Mouse (Mus musculus) hindbrain, embryonic 13.5 days (tissue): ENCODE data around the gene Rnf220. TPM values are rescaled to one million over a fixed set of nuclear protein-coding genes. Genes with fewer than 3 reads are reported as not detected.
A peak's percentile ranks its signal among the peaks of the same experiment; 100 is the strongest.

Experiments
- ATAC-seq: fragments of 200-750 bp; cut with Nextera tagmentation; 2 replicates; pipeline ENCODE4 v1.8.0; 2017; ENCODE audit warnings: moderate TSS enrichment; ENCODE audit not compliant: low FRiP score
- H3K27ac ChIP-seq: fragments of 300-500 bp; sonication (generic); 2 replicates; pipeline ENCODE4 v1.5.1; 2015; ENCODE audit warnings: inconsistent platforms, mild to moderate bottlenecking, moderate library complexity
- H3K27me3 ChIP-seq: fragments of 300-500 bp; sonication (generic); 2 replicates; pipeline ENCODE4 v1.6.1; 2015; ENCODE audit warnings: mild to moderate bottlenecking, inconsistent platforms
- H3K36me3 ChIP-seq: fragments of 300-500 bp; sonication (generic); 2 replicates; pipeline ENCODE4 v1.6.1; 2015; ENCODE audit warnings: mild to moderate bottlenecking, inconsistent platforms
- H3K4me1 ChIP-seq: fragments of 300-500 bp; sonication (generic); replicated peaks from 2 replicates; pipeline ENCODE4 v1.6.1; 2015; ENCODE audit warnings: inconsistent platforms
- H3K4me2 ChIP-seq: fragments of 300-500 bp; sonication (generic); 2 replicates; pipeline ENCODE4 v1.6.1; 2015; ENCODE audit warnings: inconsistent platforms, mild to moderate bottlenecking, moderate library complexity
- H3K4me3 ChIP-seq: fragments of 300-500 bp; sonication (generic); 2 replicates; pipeline ENCODE4 v1.5.1; 2015; ENCODE audit warnings: mild to moderate bottlenecking, inconsistent platforms
- H3K9ac ChIP-seq: fragments of 300-500 bp; sonication (generic); 2 replicates; pipeline ENCODE4 v1.6.1; 2015; ENCODE audit warnings: mild to moderate bottlenecking, inconsistent platforms
- H3K9me3 ChIP-seq: fragments of 300-500 bp; sonication (generic); 2 replicates; pipeline ENCODE4 v1.6.1; 2016; ENCODE audit warnings: inconsistent platforms
- WGBS: fragments of 180-500 bp; shearing (Covaris S2); methylation state at CpG from one replicate; pipeline ENCODE4 v1.1.7; 2015; 5-methylcytosine and 5-hydroxymethylcytosine counted together
- polyA plus RNA-seq: library from polyadenylated mRNA; unstranded; fragments of >200 nt; fragmentation: Nextera tagmentation; extraction: Ambion mirVana; gene quantifications from 2 replicates; pipeline ENCODE4 v1.2.1, GENCODE M21; 2015

Rnf220 gene
- polyA plus RNA-seq, 1 experiment from 2014 or later: 102 TPM

DNA sequence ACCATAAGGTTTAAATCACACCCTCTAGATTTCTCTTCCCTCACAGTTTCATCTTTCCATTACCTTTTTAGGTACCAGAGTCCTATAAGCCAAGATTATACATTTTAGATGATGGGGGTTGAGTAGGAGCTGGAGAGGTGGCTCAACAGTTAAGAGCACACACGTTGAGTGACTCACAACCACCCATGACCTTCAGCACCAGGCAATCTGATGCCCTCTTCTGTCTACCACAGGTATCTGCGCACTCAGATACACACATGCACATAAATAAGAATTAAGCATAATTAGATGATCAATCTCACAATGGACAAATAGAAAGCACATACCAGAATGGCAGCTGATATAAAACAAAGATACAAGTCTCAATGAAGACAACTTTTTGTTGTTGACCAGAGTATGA, 24.5 kb upstream of the Rnf220 start:
- Histone ChIP-seq H3K4me1 (no peaks in the 10 kb centered on the region), H3K9me3 (no peaks in the 10 kb centered on the region), H3K9ac (no peak overlapping the region), H3K27me3 (peaks cover 50% of the 10 kb centered on the region), H3K4me3 (no peak overlapping the region), H3K27ac (no peak overlapping the region), H3K36me3 (no peaks in the 10 kb centered on the region), H3K4me2 (no peak overlapping the region)
- no peak for ATAC-seq
- 76% methylated on average over 2 of the region's 2 CpGs for WGBS

DNA sequence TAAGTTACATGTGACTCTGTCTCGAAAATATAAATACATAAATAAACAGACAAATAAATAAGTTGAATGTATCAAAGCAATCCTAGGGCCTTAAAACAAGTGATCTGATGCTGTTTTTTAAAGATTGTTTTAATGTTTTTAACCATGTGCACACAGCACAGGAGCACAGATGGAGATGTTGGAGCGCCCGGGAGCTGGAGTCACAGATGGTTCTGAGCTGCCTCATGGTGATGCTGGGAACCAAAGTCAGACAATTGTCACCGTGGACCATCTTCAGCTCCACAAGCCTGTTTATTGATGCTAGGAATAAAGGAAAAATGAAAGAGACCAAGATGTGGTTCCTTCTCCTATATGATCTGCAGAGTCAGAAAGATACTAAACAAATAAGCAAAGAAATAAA, 21.4 kb upstream of the Rnf220 start:
- WGBS: 91% methylated on average over 4 of the region's 4 CpGs
- no peaks in the 10 kb centered on the region for H3K4me1 ChIP-seq

DNA sequence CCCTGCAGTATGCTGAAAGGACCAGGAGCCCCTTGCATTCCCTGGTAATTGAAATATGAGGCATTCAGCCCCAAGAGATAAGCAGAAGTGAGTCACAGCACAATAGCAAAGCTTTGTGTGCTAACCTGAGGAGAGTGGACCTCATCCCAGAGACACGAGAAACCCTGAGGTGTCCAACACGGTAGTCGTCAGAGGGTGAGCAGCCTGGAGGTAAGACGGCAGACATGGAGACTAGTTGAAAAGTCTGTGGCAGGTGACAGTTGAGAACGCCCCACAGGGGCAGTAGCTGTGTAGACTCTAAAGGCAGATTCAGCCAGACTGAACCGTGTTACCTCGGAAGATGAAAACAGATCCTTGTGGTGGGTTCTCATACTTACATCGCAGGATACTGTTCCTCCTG, 2.2 kb upstream of the Rnf220 start:
- WGBS: 93% methylated on average over 8 of the region's 8 CpGs
- H3K9me3 ChIP-seq: 0 out of 2 replicates have a peak, but pooled peaks cover 4% of the 10 kb centered on the region
- no peak overlapping the region for H3K27ac ChIP-seq
- H3K36me3 ChIP-seq: no peaks in the 10 kb centered on the region
- H3K9ac ChIP-seq: no peak overlapping the region
- H3K27me3 ChIP-seq: peaks cover 72% of the 10 kb centered on the region
- peaks cover 29% of the 10 kb centered on the region for H3K4me1 ChIP-seq
- no peak for ATAC-seq
- no peak overlapping the region for H3K4me2 ChIP-seq
- H3K4me3 ChIP-seq: no peak overlapping the region

More for the DNA sequence above, 21.4 kb upstream of the Rnf220 start:
- H3K4me3 ChIP-seq: no peak overlapping the region
- no peak overlapping the region for H3K27ac ChIP-seq
- no peaks in the 10 kb centered on the region for H3K9me3 ChIP-seq
- H3K27me3 ChIP-seq: peaks cover 37% of the 10 kb centered on the region
- H3K9ac ChIP-seq: no peak overlapping the region
- H3K4me2 ChIP-seq: no peak overlapping the region
- ATAC-seq: no peak
- no peaks in the 10 kb centered on the region for H3K36me3 ChIP-seq

DNA sequence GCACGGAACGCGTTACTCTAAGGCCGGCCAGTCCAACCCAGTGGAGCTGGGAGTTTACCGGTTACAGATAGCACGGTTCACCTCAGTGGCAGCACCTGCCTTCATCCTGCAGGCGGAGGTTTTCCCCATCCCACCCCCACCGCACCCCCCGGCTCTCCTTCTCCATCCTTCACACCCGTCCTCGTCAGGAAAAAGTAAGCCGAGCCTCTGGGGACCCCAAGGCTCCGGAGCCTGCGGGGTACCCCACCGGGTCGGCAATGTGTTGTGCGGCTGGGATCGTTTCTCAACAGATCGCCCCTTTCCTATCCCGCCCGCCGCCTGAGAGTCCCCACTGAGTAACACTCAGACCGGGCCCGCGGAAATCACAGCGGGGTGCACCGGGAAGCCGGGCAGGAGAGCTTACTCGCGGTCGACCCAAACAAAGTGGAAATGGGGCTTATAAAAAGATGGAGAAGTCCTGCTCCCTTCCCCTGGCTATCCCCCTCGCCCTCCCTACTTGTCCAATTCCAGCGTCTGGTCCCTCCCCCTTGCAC, 917 bp downstream of the Rnf220 start:
- WGBS: under 1% methylated on average over 33 of the region's 33 CpGs
- Histone ChIP-seq H3K27ac (peak overlapping the region; percentile 88), H3K9me3 (no peaks in the 10 kb centered on the region), H3K9ac (peak overlapping the region; percentile 75), H3K36me3 (no peaks in the 10 kb centered on the region), H3K4me3 (peak overlapping the region; percentile 47), H3K27me3 (peaks cover 91% of the 10 kb centered on the region), H3K4me1 (peaks cover 30% of the 10 kb centered on the region), H3K4me2 (peak overlapping the region; percentile 71)
- ATAC-seq: no peak

DNA sequence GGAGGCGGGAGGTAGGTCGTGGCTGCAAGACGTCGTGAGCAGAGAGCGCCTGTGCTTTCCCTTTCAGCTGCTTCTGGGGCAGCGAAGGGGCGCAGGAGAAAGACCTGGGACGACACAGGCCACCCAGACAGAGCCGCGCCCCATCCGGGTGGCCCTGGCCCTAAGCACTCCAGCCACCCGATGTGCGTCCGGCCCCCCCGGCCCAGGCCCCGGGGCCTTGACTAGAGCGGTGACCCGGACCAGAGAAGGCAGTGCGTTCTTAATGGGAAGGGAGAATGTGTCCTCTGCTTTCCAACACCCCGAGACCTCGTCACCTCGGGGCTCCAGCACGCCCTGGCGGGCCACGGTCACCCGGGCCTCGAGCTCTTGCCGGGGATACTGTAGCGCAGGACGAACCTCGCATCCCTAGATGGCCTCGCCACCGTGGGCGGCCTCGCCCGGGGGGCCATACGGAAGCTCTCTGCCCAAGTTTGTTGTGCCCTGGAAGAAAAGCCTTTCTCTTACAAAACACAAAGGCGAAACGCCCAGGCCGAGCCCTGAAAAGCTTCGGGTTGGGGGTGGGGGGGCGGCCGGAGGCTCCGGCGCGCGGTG, 1.8 kb downstream of the Rnf220 start:
- Histone ChIP-seq H3K27ac (peak overlapping the region; percentile 88), H3K27me3 (peaks cover 91% of the 10 kb centered on the region), H3K9me3 (no peaks in the 10 kb centered on the region), H3K9ac (peak overlapping the region; percentile 80), H3K4me3 (peak overlapping the region; percentile 47), H3K36me3 (no peaks in the 10 kb centered on the region), H3K4me2 (peak overlapping the region; percentile 71), H3K4me1 (peaks cover 30% of the 10 kb centered on the region)
- ATAC-seq: 0 out of 2 replicates have a peak, but pooled peaks have one; percentile 37
- under 1% methylated on average over 47 of the region's 47 CpGs for WGBS

DNA sequence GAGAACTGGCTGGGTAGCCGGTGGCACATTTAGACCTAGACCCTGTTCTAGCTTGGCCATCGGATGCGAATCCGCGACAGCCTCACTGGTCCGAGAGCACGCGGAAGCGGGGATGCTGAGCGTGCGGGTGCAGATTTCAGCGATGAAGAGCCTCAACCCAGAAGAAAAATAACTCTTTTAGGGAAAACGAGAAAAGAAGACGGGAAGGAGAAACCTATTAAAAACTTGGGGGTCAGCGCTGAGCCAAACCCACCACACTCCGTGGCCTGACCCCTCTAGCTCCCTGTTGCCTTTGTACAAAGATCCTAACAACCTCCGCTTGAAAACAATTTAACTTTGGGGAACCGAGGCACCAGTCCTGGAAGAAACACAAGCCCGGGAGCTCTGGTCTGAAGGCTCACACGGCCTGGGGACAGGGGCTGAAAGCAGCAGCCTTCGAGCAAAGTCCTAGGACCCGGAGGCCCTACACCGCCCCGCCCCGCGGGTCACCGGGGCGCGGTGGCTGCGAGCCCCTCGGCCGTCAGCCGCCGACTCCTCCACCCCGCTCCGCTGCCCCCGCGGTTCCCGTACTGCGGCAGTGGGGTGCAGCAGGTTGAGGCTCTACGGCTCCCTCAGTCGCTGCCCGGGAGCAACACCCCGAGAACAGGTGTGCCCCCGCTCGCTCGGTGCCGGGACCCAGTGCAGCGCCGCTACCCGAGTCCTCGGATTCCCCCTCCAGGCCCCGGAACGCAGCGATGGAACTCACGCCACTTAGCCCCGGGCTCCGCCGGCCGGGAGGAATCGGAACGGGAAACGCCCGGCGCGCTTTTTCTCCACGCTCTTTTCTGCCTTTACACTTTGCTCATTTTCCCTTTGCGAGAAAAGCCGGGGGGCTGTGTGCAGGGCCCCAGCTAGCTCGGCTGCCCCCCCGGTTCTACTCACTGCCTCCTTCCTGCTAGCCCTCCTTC, 2.7 kb downstream of the Rnf220 start:
- peak overlapping the region; percentile 71 for H3K4me2 ChIP-seq

DNA sequence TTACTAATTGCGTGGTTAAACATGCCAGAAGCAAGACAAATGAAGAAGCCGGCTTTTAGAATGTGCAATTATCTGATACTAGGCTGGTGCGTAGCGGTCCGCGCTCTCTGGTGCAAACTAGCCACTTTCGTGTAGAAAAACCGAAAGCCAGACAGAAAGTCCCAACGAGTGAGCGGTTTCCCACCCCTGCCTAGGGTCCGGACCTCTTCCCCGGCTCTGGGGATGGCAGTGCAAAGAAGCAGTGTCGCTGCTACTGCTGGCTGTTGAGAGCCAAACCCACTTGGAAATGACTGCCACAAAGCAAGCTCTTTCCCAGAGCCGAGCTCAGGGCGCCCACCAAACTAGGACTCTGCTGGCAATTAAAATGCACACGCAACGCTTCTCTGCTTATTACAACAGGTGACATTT, 3.7 kb downstream of the Rnf220 start:
- ATAC-seq: no peak
- H3K27me3 ChIP-seq: peaks cover 90% of the 10 kb centered on the region
- peaks cover 30% of the 10 kb centered on the region for H3K4me1 ChIP-seq
- WGBS: 5% methylated on average over 17 of the region's 17 CpGs
- H3K27ac ChIP-seq: peak overlapping the region; percentile 78
- H3K9me3 ChIP-seq: no peaks in the 10 kb centered on the region
- peak overlapping the region; percentile 68 for H3K9ac ChIP-seq
- peak overlapping the region; percentile 47 for H3K4me3 ChIP-seq
- H3K4me2 ChIP-seq: peak overlapping the region; percentile 71
- H3K36me3 ChIP-seq: no peaks in the 10 kb centered on the region

More for the DNA sequence above, 2.7 kb downstream of the Rnf220 start:
- Histone ChIP-seq H3K9me3 (no peaks in the 10 kb centered on the region), H3K9ac (peak overlapping the region; percentile 80), H3K36me3 (no peaks in the 10 kb centered on the region), H3K4me1 (peaks cover 30% of the 10 kb centered on the region), H3K27ac (peak overlapping the region; percentile 88), H3K27me3 (peaks cover 91% of the 10 kb centered on the region), H3K4me3 (peak overlapping the region; percentile 47)
- WGBS: under 1% methylated on average over 70 of the region's 71 CpGs
- ATAC-seq: no peak

DNA sequence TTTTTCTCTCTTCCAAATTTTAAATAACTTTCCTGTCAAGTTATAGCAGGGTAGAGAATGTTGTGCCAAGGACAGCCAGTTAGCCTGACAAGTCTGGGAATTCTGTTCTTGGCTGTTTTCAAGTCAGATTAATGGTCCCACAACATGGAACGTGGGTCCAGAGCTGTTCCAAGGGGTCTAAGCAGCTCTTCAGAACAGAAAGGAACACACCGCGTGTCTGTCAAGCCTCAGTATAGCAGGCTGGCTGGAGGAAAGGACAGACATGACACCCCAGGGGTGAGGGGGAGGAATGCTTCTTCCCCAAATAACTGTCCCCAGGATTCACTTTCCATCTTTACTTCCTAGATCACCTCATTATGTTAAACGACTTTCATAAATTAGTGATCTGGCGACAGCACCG, 5.0 kb downstream of the Rnf220 start:
- H3K27me3 ChIP-seq: peaks cover 93% of the 10 kb centered on the region
- no peak overlapping the region for H3K9ac ChIP-seq
- H3K4me2 ChIP-seq: peak overlapping the region; percentile 71
- H3K36me3 ChIP-seq: no peaks in the 10 kb centered on the region
- 52% methylated on average over 6 of the region's 6 CpGs for WGBS
- peaks cover 31% of the 10 kb centered on the region for H3K4me1 ChIP-seq
- no peaks in the 10 kb centered on the region for H3K9me3 ChIP-seq
- no peak for ATAC-seq
- peak overlapping the region; percentile 36; the same call in 1 of the 2 replicates for H3K27ac ChIP-seq
- H3K4me3 ChIP-seq: peak overlapping the region; percentile 47; the same call in 1 of the 2 replicates

DNA sequence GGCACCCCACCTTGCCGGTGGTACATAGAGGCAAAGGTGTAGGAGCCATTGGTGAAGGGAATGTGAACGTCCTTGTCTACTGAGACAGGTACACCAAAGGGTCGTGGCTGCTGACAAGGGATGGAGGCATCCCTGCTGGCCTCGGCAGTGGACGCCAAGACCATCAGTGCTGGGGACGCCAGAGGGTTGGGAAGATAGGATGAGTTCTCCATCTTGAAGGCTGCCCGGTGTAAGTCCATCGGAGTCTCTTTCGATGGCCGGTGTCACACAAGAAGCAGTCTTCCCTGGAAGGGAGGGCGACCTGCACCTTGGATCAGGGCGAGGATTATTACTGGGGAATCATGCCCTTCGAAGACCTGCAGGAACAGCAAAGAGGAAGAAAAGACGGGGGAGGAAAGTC, 6.9 kb downstream of the Rnf220 start:
- H3K27me3 ChIP-seq: peaks cover 94% of the 10 kb centered on the region
- no peak overlapping the region for H3K27ac ChIP-seq
- no peak for ATAC-seq
- H3K9ac ChIP-seq: no peak overlapping the region
- no peaks in the 10 kb centered on the region for H3K9me3 ChIP-seq
- peaks cover 23% of the 10 kb centered on the region for H3K4me1 ChIP-seq
- 88% methylated on average over 14 of the region's 14 CpGs for WGBS
- no peak overlapping the region for H3K4me3 ChIP-seq
- 0 out of 2 replicates have a peak overlapping the region, but pooled peaks have one; percentile 13 for H3K4me2 ChIP-seq
- H3K36me3 ChIP-seq: no peaks in the 10 kb centered on the region

DNA sequence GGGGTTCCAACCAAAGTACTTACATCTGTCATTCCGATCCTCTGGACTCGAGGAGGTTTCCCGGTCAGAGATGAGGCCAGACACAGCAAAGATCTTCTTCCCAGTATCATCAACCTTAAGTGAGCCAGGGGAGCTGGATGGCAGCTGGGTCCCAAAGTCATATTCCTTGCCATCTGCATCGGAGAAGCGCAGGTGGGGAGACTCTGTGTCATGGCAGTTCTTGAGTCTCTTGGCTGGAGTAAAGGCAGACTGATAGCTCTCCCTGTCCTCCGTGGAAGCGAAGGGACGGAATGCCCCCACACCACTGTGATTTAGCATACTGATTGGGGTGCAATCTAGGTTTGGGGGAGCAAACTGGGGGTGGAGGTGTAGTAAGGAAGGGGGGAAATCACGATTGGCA, 7.3 kb downstream of the Rnf220 start:
- Histone ChIP-seq H3K9ac (no peak overlapping the region), H3K36me3 (no peaks in the 10 kb centered on the region), H3K4me1 (peaks cover 23% of the 10 kb centered on the region), H3K4me2 (0 out of 2 replicates have a peak overlapping the region, but pooled peaks have one; percentile 13), H3K27me3 (peaks cover 94% of the 10 kb centered on the region), H3K27ac (no peak overlapping the region), H3K4me3 (no peak overlapping the region), H3K9me3 (no peaks in the 10 kb centered on the region)
- 88% methylated on average over 9 of the region's 9 CpGs for WGBS
- ATAC-seq: no peak

DNA sequence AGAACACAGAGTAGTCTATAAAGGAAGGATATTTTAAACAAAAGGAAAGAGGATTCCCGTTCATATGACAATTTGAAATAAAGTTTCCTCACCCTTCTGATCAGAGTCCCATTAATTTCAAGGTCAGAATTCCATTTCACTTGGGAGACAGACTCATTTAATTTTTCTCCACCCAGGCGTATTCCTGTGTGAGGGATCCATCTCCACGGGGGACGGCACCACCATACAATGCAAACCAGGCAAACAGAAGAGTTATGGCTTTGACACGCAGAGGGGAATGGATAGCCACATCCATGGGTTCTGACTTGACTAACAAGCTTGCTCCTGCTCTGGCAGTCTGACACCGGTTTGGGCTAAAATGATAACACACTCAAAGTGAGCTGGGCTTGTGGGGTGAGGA, 9.4 kb downstream of the Rnf220 start:
- ATAC-seq: no peak
- Histone ChIP-seq H3K9me3 (no peaks in the 10 kb centered on the region), H3K27ac (0 out of 2 replicates have a peak overlapping the region, but pooled peaks have one; percentile 14), H3K36me3 (no peaks in the 10 kb centered on the region), H3K4me1 (peaks cover 24% of the 10 kb centered on the region), H3K4me2 (0 out of 2 replicates have a peak overlapping the region, but pooled peaks have one; percentile 20), H3K4me3 (no peak overlapping the region), H3K9ac (peak overlapping the region; percentile 15; the same call in 1 of the 2 replicates), H3K27me3 (peaks cover 94% of the 10 kb centered on the region)
- 58% methylated on average over 6 of the region's 6 CpGs for WGBS

DNA sequence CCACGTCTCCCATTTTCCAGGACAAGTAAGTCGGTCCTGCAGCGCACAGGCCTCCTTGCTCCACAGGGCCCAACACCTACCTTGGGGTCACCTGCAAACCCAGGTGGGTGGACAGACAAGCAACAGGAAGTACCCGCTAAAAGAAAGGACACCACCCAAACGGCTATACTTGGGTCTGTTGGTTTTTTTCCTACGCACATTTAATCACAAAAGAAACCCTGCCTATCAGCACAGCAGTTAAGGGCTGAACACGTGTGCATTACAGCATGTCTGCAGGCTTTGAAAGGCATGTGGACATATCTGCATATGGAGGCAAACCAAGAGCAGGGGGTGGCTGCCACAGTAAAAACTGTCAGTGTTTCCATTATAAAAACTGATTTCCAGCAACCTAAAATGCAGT, 10.7 kb downstream of the Rnf220 start:
- peak overlapping the region; percentile 14; the same call in 1 of the 2 replicates for H3K27ac ChIP-seq
- no peak overlapping the region for H3K9ac ChIP-seq
- H3K9me3 ChIP-seq: no peaks in the 10 kb centered on the region
- H3K4me2 ChIP-seq: no peak overlapping the region
- H3K36me3 ChIP-seq: no peaks in the 10 kb centered on the region
- peaks cover 94% of the 10 kb centered on the region for H3K27me3 ChIP-seq
- no peak overlapping the region for H3K4me3 ChIP-seq
- H3K4me1 ChIP-seq: peaks cover 24% of the 10 kb centered on the region
- no peak for ATAC-seq
- 81% methylated on average over 7 of the region's 7 CpGs for WGBS
